Mouse (Mus musculus) gastrocnemius, postnatal 4 days (tissue): Measurements from ENCODE around the gene Dnase1l3. TPM values are rescaled to one million over a fixed set of nuclear protein-coding genes. Genes with fewer than 3 reads are reported as not detected.

Experiments used
- DNase-seq, 2 experiments: peaks; one replicate each; pipeline ENCODE4 v3.0.0; 2021 to 2022; ENCODE audit warnings: low spot score in 2 of 2, mixed read lengths in 2 of 2
- total RNA-seq, 2 experiments: library from RNA; stranded (reverse); gene quantifications; 2 replicates each; pipeline ENCODE4 v1.2.3; 2021

Dnase1l3 gene
- total RNA-seq, 2 experiments from 2014 or later = 0.07 to 0.10 TPM

- no peak for DNase-seq
Observed at GRCm38 (mm10) chr14:7981226-7981625, 13.1 kb downstream of the Dnase1l3 start.

- DNase-seq = no peak
Observed at GRCm38 (mm10) chr14:7978183-7978582, 16.2 kb downstream of the Dnase1l3 start.

GRCm38 (mm10) chr14:7977471-7977870, 16.9 kb downstream of the Dnase1l3 start:
- DNase-seq = no peak

GRCm38 (mm10) chr14:7975177-7975576, 19.2 kb downstream of the Dnase1l3 start:
- DNase-seq = no peak

GRCm38 (mm10) chr14:7974643-7975042, 19.7 kb downstream of the Dnase1l3 start:
- DNase-seq = no peak

GRCm38 (mm10) chr14:7971889-7972493, 22.4 kb downstream of the Dnase1l3 start:
- DNase-seq = no peak

- peak in 1 of 2 experiments; percentile 44 for DNase-seq
Observed at GRCm38 (mm10) chr14:7964219-7964889, 30.0 kb downstream of the Dnase1l3 start.

GRCm38 (mm10) chr14:7963160-7963559, 31.2 kb downstream of the Dnase1l3 start:
- DNase-seq = no peak

GRCm38 (mm10) chr14:7962626-7963025, 31.7 kb downstream of the Dnase1l3 start:
- no peak for DNase-seq

GRCm38 (mm10) chr14:7961714-7962113, 32.7 kb downstream of the Dnase1l3 start:
- DNase-seq = no peak

- DNase-seq = no peak
Observed at GRCm38 (mm10) chr14:7960616-7961015, 33.8 kb downstream of the Dnase1l3 start.

- DNase-seq = no peak
Observed at GRCm38 (mm10) chr14:7957049-7957448, 37.3 kb downstream of the Dnase1l3 start, which contains the start of gene Gm45521. TSS of gene Gm45521 (plus strand) at chr14:7957288.

- DNase-seq = no peak
Observed at GRCm38 (mm10) chr14:7956427-7956826, 37.9 kb downstream of the Dnase1l3 start.

GRCm38 (mm10) chr14:7954071-7954471, 40.3 kb downstream of the Dnase1l3 start:
- DNase-seq = no peak

GRCm38 (mm10) chr14:7952610-7953254, 41.6 kb downstream of the Dnase1l3 start:
- no peak for DNase-seq

- no peak for DNase-seq
Observed at GRCm38 (mm10) chr14:7951234-7951633, 43.1 kb downstream of the Dnase1l3 start.

- no peak for DNase-seq
Observed at GRCm38 (mm10) chr14:7945261-7945660, 49.1 kb downstream of the Dnase1l3 start.

GRCm38 (mm10) chr14:7944349-7945039, 49.9 kb downstream of the Dnase1l3 start:
- DNase-seq = no peak

- no peak for DNase-seq
Observed at GRCm38 (mm10) chr14:7943801-7944135, 50.6 kb downstream of the Dnase1l3 start.

GRCm38 (mm10) chr14:7943101-7943800, 51.1 kb downstream of the Dnase1l3 start:
- no peak for DNase-seq

GRCm38 (mm10) chr14:7941413-7941812, 53.0 kb downstream of the Dnase1l3 start:
- DNase-seq = no peak
